Mouse (Mus musculus) hematopoietic multipotent progenitor cell, adult 10-12 weeks (in vitro differentiated cells): ENCODE results near the gene Ripk4. TPM values are rescaled to one million over a fixed set of nuclear protein-coding genes. Genes with fewer than 3 reads are reported as not detected.

ENCODE experiments used
- polyA plus RNA-seq: library from polyadenylated mRNA; stranded (reverse); fragments of >175 nt; gene quantifications from 2 replicates; pipeline ENCODE4 v1.2.3, GENCODE M21; 2012; ENCODE audit warnings: low replicate concordance

The Ripk4 gene
- 0.03 and 0.17 TPM in 2 replicates for polyA plus RNA-seq

GRCm38 (mm10) chr16:97763061-97763989 is at the start of gene Ripk4:
Gene Ripk4 (minus strand): TSS chr16:97763787.

Other genes starting within 250 kb of the Ripk4 start
- not detected in 2 replicates for gene Fam3b, start 249.0 kb downstream of the Ripk4 start, polyA plus RNA-seq
- gene Tmprss2, start 152.6 kb downstream of the Ripk4 start, polyA plus RNA-seq = not detected in 2 replicates
- gene Prdm15, start 88.1 kb upstream of the Ripk4 start, polyA plus RNA-seq = 3.1 and 5.2 TPM in 2 replicates
- gene C2cd2, start 198.8 kb upstream of the Ripk4 start, polyA plus RNA-seq = 19.7 and 34.4 TPM in 2 replicates
- gene Zbtb21, start 198.8 kb upstream of the Ripk4 start, polyA plus RNA-seq = 23.2 and 34.5 TPM in 2 replicates
- gene B230307C23Rik, start 233.5 kb upstream of the Ripk4 start, polyA plus RNA-seq = 0.41 and 1.9 TPM in 2 replicates